Mouse (Mus musculus) testis, postnatal 10 days (tissue): ENCODE measurements around the gene Samm50.

Experiments used
- DNase-seq: peaks from one replicate; pipeline ENCODE4 v3.0.0; 2021; ENCODE audit warnings: low spot score

The Samm50 gene

DNA sequence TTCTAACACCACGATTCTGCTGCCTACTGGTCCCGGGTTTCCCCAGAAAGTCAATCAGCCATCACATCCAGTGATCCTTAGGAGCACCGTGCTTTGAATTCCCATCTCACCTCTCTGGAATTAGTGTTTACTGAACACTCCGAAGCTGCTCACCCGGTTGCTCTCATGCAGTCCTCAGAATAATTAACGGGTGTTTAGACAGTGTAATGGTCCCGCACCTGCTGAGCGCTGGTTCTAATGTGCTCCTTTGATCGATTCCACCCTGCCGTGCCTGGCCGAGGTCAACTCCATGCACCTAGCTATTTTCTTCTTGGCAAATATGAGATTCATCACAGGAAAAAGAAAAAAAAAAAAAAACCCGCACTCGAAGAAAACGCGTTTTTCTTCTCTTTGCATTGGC is 46.5 kb downstream of the Samm50 start:
- DNase-seq: no peak

- DNase-seq: no peak
Measured at GRCm38 (mm10) chr15:84238991-84239401, 47.0 kb downstream of the Samm50 start.

- no peak for DNase-seq
Measured at GRCm38 (mm10) chr15:84241520-84241919, 49.5 kb downstream of the Samm50 start.

DNA sequence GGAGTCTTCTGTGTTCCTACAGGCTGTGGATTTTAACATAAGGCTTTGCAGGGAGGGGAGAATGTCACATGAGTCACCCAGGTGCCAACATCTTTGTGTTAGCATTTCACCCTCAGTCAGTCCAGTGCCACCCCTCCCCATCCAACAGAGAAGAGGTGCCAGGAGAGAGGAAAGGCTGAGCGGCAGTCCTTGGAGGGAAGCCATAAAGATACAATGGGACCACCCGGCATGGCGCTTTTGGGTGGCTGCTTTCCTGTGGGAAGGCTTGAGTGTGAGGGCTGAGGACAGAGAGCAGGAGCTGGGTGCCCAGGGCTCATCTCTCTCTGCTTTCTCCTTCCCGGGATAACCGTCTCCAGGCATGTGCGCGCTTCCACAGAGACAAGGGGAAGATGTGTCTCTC is 53.1 kb downstream of the Samm50 start:
- no peak for DNase-seq

- no peak for DNase-seq
Measured at GRCm38 (mm10) chr15:84246195-84246594, 54.2 kb downstream of the Samm50 start.

DNA sequence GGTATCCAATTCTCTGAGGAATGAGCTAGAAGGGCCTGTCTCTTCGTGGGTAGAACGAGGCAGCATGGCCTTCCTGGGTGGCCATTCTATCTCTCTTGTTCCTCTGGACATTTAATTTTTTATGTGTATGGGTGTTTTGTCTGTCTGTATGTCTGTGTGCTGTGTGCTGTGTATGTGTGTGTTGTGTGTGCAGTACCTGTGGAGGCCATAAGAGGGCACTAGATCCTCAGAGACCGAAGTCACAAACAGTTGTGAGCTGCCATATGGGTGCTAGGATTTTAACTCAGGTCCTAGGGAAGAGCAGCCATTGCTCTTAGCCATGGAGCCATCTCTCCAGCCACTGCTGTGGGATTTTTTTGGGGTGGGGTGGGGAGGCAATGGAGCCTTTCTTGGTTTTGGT is 55.3 kb downstream of the Samm50 start:
- no peak for DNase-seq

GRCm38 (mm10) chr15:84251227-84251626 is 59.2 kb downstream of the Samm50 start:
- DNase-seq: peak; percentile 56

DNA sequence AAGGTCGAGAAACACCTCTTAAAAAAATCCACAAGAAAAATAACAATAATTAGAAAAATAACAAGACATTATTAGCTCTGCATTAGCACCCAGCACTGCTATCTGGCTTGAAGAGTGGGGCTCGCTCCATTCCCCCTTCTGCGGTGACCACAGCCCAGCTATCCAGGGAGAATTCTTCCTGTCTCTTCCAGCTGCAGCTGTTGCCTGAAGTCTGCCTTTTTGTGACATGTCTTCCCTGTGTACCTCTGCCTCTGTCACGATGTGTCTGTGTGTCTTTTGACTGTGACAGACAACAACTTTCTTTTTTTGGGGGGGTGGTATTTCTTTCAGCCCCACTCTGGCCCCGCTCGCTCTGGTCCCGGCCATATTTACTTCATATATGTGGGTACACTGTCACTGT is 60.6 kb downstream of the Samm50 start:
- DNase-seq: no peak

GRCm38 (mm10) chr15:84253757-84254156 is 61.7 kb downstream of the Samm50 start:
- DNase-seq: no peak

GRCm38 (mm10) chr15:84254387-84254786 is 62.3 kb downstream of the Samm50 start:
- no peak for DNase-seq

DNA sequence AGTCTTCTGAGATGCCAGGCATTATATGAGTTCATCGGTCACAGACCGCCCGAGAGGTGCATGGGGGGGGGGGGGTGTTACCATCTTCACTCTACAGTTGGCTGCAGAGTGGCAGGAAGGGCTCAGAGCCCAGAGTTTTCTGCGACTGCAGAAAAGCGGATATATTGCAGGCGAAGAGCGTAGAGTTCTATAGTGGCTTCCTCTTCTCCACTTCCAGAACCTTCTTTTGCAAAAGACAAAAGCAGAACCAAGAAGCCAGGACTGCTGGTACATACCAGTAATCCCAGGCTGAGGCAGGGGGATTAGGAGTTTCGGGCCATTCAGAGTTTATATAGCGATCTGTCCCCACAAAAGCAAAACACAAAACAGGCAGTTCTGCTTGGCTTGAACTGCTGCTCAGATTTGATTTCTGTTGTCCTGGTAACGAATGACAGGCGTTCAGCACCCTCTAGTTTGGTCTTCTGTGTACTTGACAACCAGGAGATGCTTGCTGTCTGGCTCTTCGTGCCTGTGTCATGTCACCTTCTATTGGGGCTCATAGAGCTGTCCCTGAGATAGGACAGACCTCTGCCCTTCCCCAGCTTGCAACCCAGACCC is 64.3 kb downstream of the Samm50 start:
- no peak for DNase-seq

GRCm38 (mm10) chr15:84256864-84257263 is 64.8 kb downstream of the Samm50 start:
- DNase-seq: no peak

GRCm38 (mm10) chr15:84258602-84259355 is 66.7 kb downstream of the Samm50 start:
- no peak for DNase-seq

DNA sequence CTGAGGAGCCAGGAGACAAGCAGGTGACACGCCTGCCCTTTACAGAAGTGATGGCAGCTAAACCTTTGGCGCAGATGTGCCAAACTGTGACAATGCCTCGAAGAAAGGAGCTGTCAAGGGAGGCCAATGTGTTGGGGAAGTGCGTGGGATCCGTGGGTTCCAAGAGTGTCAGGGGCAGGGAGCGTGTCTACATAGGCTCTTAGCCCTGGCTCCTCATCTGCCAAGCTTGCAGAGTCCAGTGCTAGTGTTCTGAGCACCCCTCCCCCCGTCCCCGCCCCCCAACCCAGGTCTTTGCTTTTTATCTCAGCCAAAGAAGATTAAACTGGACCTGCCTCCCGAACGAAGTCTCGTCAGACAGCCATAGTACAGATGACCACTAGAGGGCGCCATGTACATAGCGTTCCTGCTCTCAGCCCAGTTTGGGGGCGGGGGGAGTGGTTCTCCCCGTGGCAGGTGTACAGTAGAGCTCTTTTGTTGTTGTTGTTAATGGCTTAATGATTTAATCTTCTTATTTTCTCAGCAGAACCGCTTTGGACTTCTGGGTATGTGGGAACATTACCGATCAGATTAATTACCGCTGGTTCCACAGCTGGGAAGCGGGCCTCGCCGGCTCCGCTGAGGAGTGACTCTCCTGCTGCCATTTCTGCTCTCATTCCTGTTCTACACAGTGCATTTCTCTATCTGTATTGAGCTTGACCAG is 68.2 kb downstream of the Samm50 start:
- peak; percentile 89 for DNase-seq

DNA sequence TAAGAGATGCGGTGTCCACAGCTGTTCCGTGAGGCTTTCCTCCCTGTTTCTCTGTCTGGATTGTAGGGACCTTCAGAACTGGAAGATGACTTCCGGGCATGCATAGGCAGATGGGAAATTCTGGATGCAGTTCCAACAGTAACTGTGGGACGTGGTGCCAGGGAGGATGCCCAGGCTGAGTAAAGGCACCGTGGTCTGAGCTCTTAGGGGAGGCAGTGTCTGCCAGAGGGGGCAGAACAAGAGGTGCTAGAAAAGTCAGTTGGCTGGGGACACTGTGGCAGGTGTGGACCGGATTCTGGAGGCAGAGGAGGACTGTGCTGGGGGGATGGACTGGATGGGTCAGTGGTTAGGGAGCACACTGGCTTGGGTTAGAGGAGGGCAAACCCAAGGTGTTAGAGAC is 70.6 kb downstream of the Samm50 start:
- DNase-seq: no peak

- no peak for DNase-seq
Measured at GRCm38 (mm10) chr15:84263573-84263972, 71.5 kb downstream of the Samm50 start.

- DNase-seq: no peak
Measured at GRCm38 (mm10) chr15:84265141-84265540, 73.1 kb downstream of the Samm50 start.

DNA sequence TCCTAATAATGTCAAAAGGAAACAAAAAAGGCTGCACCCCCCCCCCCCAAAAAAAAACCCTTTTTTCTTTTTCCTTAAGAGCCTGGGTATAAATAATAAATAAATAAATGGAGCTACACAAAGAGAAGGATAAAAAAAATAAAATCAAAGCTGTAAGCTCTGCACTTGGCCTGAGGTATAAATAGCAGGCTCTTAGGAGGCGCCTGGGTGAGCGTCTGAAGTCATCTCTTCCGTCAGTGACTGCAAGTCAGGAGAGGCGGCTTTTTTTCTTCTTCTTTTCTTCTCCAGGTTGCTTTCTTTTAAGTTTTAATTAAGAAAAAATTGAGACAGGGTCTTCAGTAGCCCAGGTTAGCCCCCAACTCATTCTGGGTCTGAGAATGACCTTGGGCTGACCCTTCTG is 74.2 kb downstream of the Samm50 start:
- DNase-seq: no peak
